In genomic region chr5:63887111-63887510, GRCm38 (mm10) we compare ENCODE assay signal across 15 mouse cellular contexts.
DNase-seq lines count a peak whose midpoint lies in the region; ATAC-seq and TF ChIP-seq lines count a peak whose summit lies in the region.
"Had no signal": no experiment of that assay in that cellular context is flagged by ENCODE, and none has a peak within 500 bp of the region (broad histone marks: within the 10 kb centered on the region; RNA-seq: fewer than 3 reads in every experiment).

No protein-coding gene starts in this region.

- DNase-seq in forebrain, embryonic 14.5 days (ENCODE audit: low spot score) = no peak
- peak; percentile 6 for DNase-seq in thymus, adult 2 months
- DNase-seq in thymus, postnatal 14 days = no peak
- DNase-seq in T-cell, adult 2 months (ENCODE audit: low spot score) = no peak
- no peak for DNase-seq in lung, postnatal 36 days
- DNase-seq: lung, adult 18-20 months; right cerebral cortex, postnatal 4 days had no signal

- no peak overlapping the region for H3K4me2 ChIP-seq in forebrain, embryonic 14.5 days (ENCODE audit: low read length)
- H3K4me2 ChIP-seq in forebrain, embryonic 16.5 days (ENCODE audit: low read length) = no peak overlapping the region
- no peak overlapping the region for H3K4me2 ChIP-seq in hindbrain, embryonic 12.5 days (replicated peaks)
- H3K4me2 ChIP-seq: heart, embryonic 12.5 days; midbrain, embryonic 12.5 days; stomach, embryonic 15.5 days had no signal

- ATAC-seq in forebrain, embryonic 14.5 days = peak; percentile 35; the same call in 1 of the 2 replicates
- no peak for ATAC-seq in forebrain, embryonic 16.5 days
- no peak for ATAC-seq in hindbrain, embryonic 12.5 days (ENCODE audit: low FRiP score)

- no peak for TF ChIP-seq POLR2A in thymus, adult 2 months (IDR thresholded peaks at IDR 0.05; ENCODE audit: control insufficient read depth, extremely low read depth, insufficient read depth, low read length, poor library complexity)
- TF ChIP-seq POLR2A in cortical plate, adult 2 months (IDR thresholded peaks at IDR 0.05; ENCODE audit: extremely low read depth, insufficient read depth, low read length) = no peak

- no peaks in the 10 kb centered on the region for H3K4me1 ChIP-seq in forebrain, embryonic 14.5 days (ENCODE audit: control insufficient read depth, insufficient read depth, low read length)
- H3K4me1 ChIP-seq in forebrain, embryonic 16.5 days (replicated peaks; ENCODE audit: control insufficient read depth, insufficient read depth, low read length) = no peaks in the 10 kb centered on the region
- H3K4me1 ChIP-seq in thymus, adult 2 months (replicated peaks; ENCODE audit: control insufficient read depth, insufficient read depth, low read length) = no peaks in the 10 kb centered on the region
- H3K4me1 ChIP-seq in cortical plate, adult 2 months (ENCODE audit: control insufficient read depth, insufficient read depth, low read length) = no peaks in the 10 kb centered on the region
- no peaks in the 10 kb centered on the region for H3K4me1 ChIP-seq in hindbrain, embryonic 12.5 days
- H3K4me1 ChIP-seq: heart, embryonic 12.5 days; hindbrain, embryonic 10.5 days; limb, embryonic 10.5 days; midbrain, embryonic 12.5 days had no signal

- no peaks in the 10 kb centered on the region for H3K27me3 ChIP-seq in forebrain, embryonic 14.5 days (replicated peaks; ENCODE audit: control insufficient read depth, insufficient read depth, low read length)
- no peaks in the 10 kb centered on the region for H3K27me3 ChIP-seq in forebrain, embryonic 16.5 days (replicated peaks; ENCODE audit: control insufficient read depth, insufficient read depth, low read length)
- no peaks in the 10 kb centered on the region for H3K27me3 ChIP-seq in thymus, adult 2 months (ENCODE audit: control insufficient read depth, insufficient read depth, low read length)
- no peaks in the 10 kb centered on the region for H3K27me3 ChIP-seq in hindbrain, embryonic 12.5 days
- H3K27me3 ChIP-seq: midbrain, embryonic 12.5 days; stomach, embryonic 15.5 days had no signal

- H3K9ac ChIP-seq in forebrain, embryonic 14.5 days (ENCODE audit: low read length) = no peak overlapping the region
- H3K9ac ChIP-seq in forebrain, embryonic 16.5 days (replicated peaks; ENCODE audit: low read depth, low read length) = no peak overlapping the region
- no peak overlapping the region for H3K9ac ChIP-seq in hindbrain, embryonic 12.5 days
- H3K9ac ChIP-seq: heart, embryonic 12.5 days; midbrain, embryonic 12.5 days; stomach, embryonic 15.5 days had no signal

- no peaks in the 10 kb centered on the region for H3K9me3 ChIP-seq in forebrain, embryonic 14.5 days (replicated peaks; ENCODE audit: control insufficient read depth, low read length)
- H3K9me3 ChIP-seq in forebrain, embryonic 16.5 days (ENCODE audit: control insufficient read depth, low read length) = no peaks in the 10 kb centered on the region
- H3K9me3 ChIP-seq in hindbrain, embryonic 12.5 days (replicated peaks) = 0 out of 2 replicates have a peak, but pooled peaks cover 4% of the 10 kb centered on the region
- H3K9me3 ChIP-seq: hindbrain, embryonic 10.5 days; limb, embryonic 10.5 days; midbrain, embryonic 12.5 days; stomach, embryonic 15.5 days had no signal

- H3K36me3 ChIP-seq in forebrain, embryonic 14.5 days (ENCODE audit: control insufficient read depth, insufficient read depth, low read length) = no peaks in the 10 kb centered on the region
- no peaks in the 10 kb centered on the region for H3K36me3 ChIP-seq in forebrain, embryonic 16.5 days (ENCODE audit: control insufficient read depth, insufficient read depth)
- H3K36me3 ChIP-seq in thymus, adult 2 months (ENCODE audit: control insufficient read depth, insufficient read depth, low read length) = no peaks in the 10 kb centered on the region
- H3K36me3 ChIP-seq in hindbrain, embryonic 12.5 days = no peaks in the 10 kb centered on the region
- H3K36me3 ChIP-seq: heart, embryonic 12.5 days; hindbrain, embryonic 10.5 days; limb, embryonic 10.5 days; midbrain, embryonic 12.5 days; stomach, embryonic 15.5 days had no signal

- 98% methylated on average over 4 of the region's 4 CpGs for WGBS in forebrain, embryonic 14.5 days
- 97% methylated on average over 4 of the region's 4 CpGs for WGBS in forebrain, embryonic 16.5 days
- WGBS in thymus, adult 2 months = over 99% methylated on average over 4 of the region's 4 CpGs
- WGBS in hindbrain, embryonic 12.5 days = 100% methylated on average over 4 of the region's 4 CpGs

- no peak overlapping the region for H3K27ac ChIP-seq in forebrain, embryonic 14.5 days (ENCODE audit: low read depth, low read length)
- no peak overlapping the region for H3K27ac ChIP-seq in forebrain, embryonic 16.5 days (ENCODE audit: low read length)
- H3K27ac ChIP-seq in thymus, adult 2 months (ENCODE audit: control insufficient read depth, insufficient read depth, low read length) = no peak overlapping the region
- H3K27ac ChIP-seq in cortical plate, adult 2 months (ENCODE audit: insufficient read depth, low read length) = no peak overlapping the region
- H3K27ac ChIP-seq in hindbrain, embryonic 12.5 days = no peak overlapping the region
- H3K27ac ChIP-seq: hindbrain, embryonic 10.5 days; limb, embryonic 10.5 days; midbrain, embryonic 12.5 days; stomach, embryonic 15.5 days had no signal

- no peak overlapping the region for H3K4me3 ChIP-seq in forebrain, embryonic 14.5 days (ENCODE audit: low read depth, low read length)
- H3K4me3 ChIP-seq in forebrain, embryonic 16.5 days (replicated peaks; ENCODE audit: low read length) = no peak overlapping the region
- H3K4me3 ChIP-seq in thymus, adult 2 months (ENCODE audit: control insufficient read depth, insufficient read depth, low read length) = no peak overlapping the region
- no peak overlapping the region for H3K4me3 ChIP-seq in cortical plate, adult 2 months (ENCODE audit: insufficient read depth, low read length)
- no peak overlapping the region for H3K4me3 ChIP-seq in hindbrain, embryonic 12.5 days
- H3K4me3 ChIP-seq: heart, embryonic 12.5 days; hindbrain, embryonic 10.5 days; limb, embryonic 10.5 days; midbrain, embryonic 12.5 days; stomach, embryonic 15.5 days had no signal

- no peak for TF ChIP-seq CTCF in thymus, adult 2 months (IDR thresholded peaks at IDR 0.05; ENCODE audit: borderline replicate concordance, control insufficient read depth, extremely low read depth, insufficient read depth, low read length, poor library complexity)
- 0 out of 2 replicates have a peak, but pooled peaks have one; percentile 8 for TF ChIP-seq CTCF in cortical plate, adult 2 months (IDR thresholded peaks at IDR 0.05; ENCODE audit: extremely low read depth, insufficient read depth, low read length)
